Mouse (Mus musculus): ENCODE data around the gene F11r. TPM values are rescaled to one million over a fixed set of nuclear protein-coding genes. Genes with fewer than 3 reads are reported as not detected.

F11r gene
- polyA plus RNA-seq, 1 experiment = 28.6 TPM

GRCm38 (mm10) chr1:171494241-171494640 lies 56.9 kb downstream of the F11r start:
- Histone ChIP-seq H3K27me3 (ENCODE audit: control insufficient read depth, insufficient read depth, low read length) (no peaks in the 10 kb centered on the region), H3K27ac (ENCODE audit: control insufficient read depth, insufficient read depth, low read depth, low read length) (no peak overlapping the region), H3K4me3 (ENCODE audit: control insufficient read depth, low read depth, low read length) (peak overlapping the region; percentile 29), H3K36me3 (ENCODE audit: control insufficient read depth, insufficient read depth, low read length) (no peaks in the 10 kb centered on the region), H3K4me1 (ENCODE audit: control insufficient read depth, insufficient read depth, low read length) (no peaks in the 10 kb centered on the region)
- TF ChIP-seq POLR2A (IDR thresholded peaks at IDR 0.05; ENCODE audit: control insufficient read depth, low read depth, low read length) = no peak
- no peak for TF ChIP-seq CTCF (IDR thresholded peaks at IDR 0.05; ENCODE audit: control insufficient read depth, insufficient read depth, insufficient replicate concordance, low read depth, low read length)

- no peaks in the 10 kb centered on the region for H3K27me3 ChIP-seq (ENCODE audit: control insufficient read depth, insufficient read depth, low read length)
- TF ChIP-seq CTCF (IDR thresholded peaks at IDR 0.05; ENCODE audit: control insufficient read depth, insufficient read depth, insufficient replicate concordance, low read depth, low read length) (no peak), POLR2A (IDR thresholded peaks at IDR 0.05; ENCODE audit: control insufficient read depth, low read depth, low read length) (no peak)
- no peaks in the 10 kb centered on the region for H3K36me3 ChIP-seq (ENCODE audit: control insufficient read depth, insufficient read depth, low read length)
- H3K4me3 ChIP-seq (ENCODE audit: control insufficient read depth, low read depth, low read length) = no peak overlapping the region
- no peak overlapping the region for H3K27ac ChIP-seq (ENCODE audit: control insufficient read depth, insufficient read depth, low read depth, low read length)
- no peaks in the 10 kb centered on the region for H3K4me1 ChIP-seq (ENCODE audit: control insufficient read depth, insufficient read depth, low read length)
Observed at GRCm38 (mm10) chr1:171495371-171495770, 58.0 kb downstream of the F11r start.

GRCm38 (mm10) chr1:171499856-171500255 lies 62.5 kb downstream of the F11r start:
- H3K4me1 ChIP-seq (ENCODE audit: control insufficient read depth, insufficient read depth, low read length) = peaks cover 4% of the 10 kb centered on the region; the same call in 1 of the 2 replicates
- no peaks in the 10 kb centered on the region for H3K36me3 ChIP-seq (ENCODE audit: control insufficient read depth, insufficient read depth, low read length)
- no peak for TF ChIP-seq POLR2A (IDR thresholded peaks at IDR 0.05; ENCODE audit: control insufficient read depth, low read depth, low read length)
- H3K27me3 ChIP-seq (ENCODE audit: control insufficient read depth, insufficient read depth, low read length) = no peaks in the 10 kb centered on the region
- H3K27ac ChIP-seq (ENCODE audit: control insufficient read depth, insufficient read depth, low read depth, low read length) = no peak overlapping the region
- H3K4me3 ChIP-seq (ENCODE audit: control insufficient read depth, low read depth, low read length) = no peak overlapping the region

- Histone ChIP-seq H3K36me3 (ENCODE audit: control insufficient read depth, insufficient read depth, low read length) (no peaks in the 10 kb centered on the region), H3K27ac (ENCODE audit: control insufficient read depth, insufficient read depth, low read depth, low read length) (no peak overlapping the region), H3K4me1 (ENCODE audit: control insufficient read depth, insufficient read depth, low read length) (peaks cover 4% of the 10 kb centered on the region; the same call in 1 of the 2 replicates), H3K27me3 (ENCODE audit: control insufficient read depth, insufficient read depth, low read length) (no peaks in the 10 kb centered on the region), H3K4me3 (ENCODE audit: control insufficient read depth, low read depth, low read length) (no peak overlapping the region)
- TF ChIP-seq POLR2A (IDR thresholded peaks at IDR 0.05; ENCODE audit: control insufficient read depth, low read depth, low read length) = no peak
- TF ChIP-seq CTCF (IDR thresholded peaks at IDR 0.05; ENCODE audit: control insufficient read depth, insufficient read depth, insufficient replicate concordance, low read depth, low read length) = no peak
Observed at GRCm38 (mm10) chr1:171501016-171501610, 63.8 kb downstream of the F11r start.

GRCm38 (mm10) chr1:171501636-171502080 lies 64.3 kb downstream of the F11r start:
- no peaks in the 10 kb centered on the region for H3K27me3 ChIP-seq (ENCODE audit: control insufficient read depth, insufficient read depth, low read length)
- no peak for TF ChIP-seq POLR2A (IDR thresholded peaks at IDR 0.05; ENCODE audit: control insufficient read depth, low read depth, low read length)
- H3K27ac ChIP-seq (ENCODE audit: control insufficient read depth, insufficient read depth, low read depth, low read length) = no peak overlapping the region; the same call in 1 of the 2 replicates
- no peaks in the 10 kb centered on the region for H3K36me3 ChIP-seq (ENCODE audit: control insufficient read depth, insufficient read depth, low read length)
- H3K4me1 ChIP-seq (ENCODE audit: control insufficient read depth, insufficient read depth, low read length) = peaks cover 4% of the 10 kb centered on the region; the same call in 1 of the 2 replicates
- H3K4me3 ChIP-seq (ENCODE audit: control insufficient read depth, low read depth, low read length) = no peak overlapping the region

- Histone ChIP-seq H3K4me1 (ENCODE audit: control insufficient read depth, insufficient read depth, low read length) (peaks cover 4% of the 10 kb centered on the region; the same call in 1 of the 2 replicates), H3K36me3 (ENCODE audit: control insufficient read depth, insufficient read depth, low read length) (no peaks in the 10 kb centered on the region), H3K4me3 (ENCODE audit: control insufficient read depth, low read depth, low read length) (no peak overlapping the region), H3K27ac (ENCODE audit: control insufficient read depth, insufficient read depth, low read depth, low read length) (peak overlapping the region; percentile 92), H3K27me3 (ENCODE audit: control insufficient read depth, insufficient read depth, low read length) (no peaks in the 10 kb centered on the region)
- TF ChIP-seq POLR2A (IDR thresholded peaks at IDR 0.05; ENCODE audit: control insufficient read depth, low read depth, low read length) = peak; percentile 0; the same call in 1 of the 2 replicates
- TF ChIP-seq CTCF (IDR thresholded peaks at IDR 0.05; ENCODE audit: control insufficient read depth, insufficient read depth, insufficient replicate concordance, low read depth, low read length) = no peak; the same call in 1 of the 2 replicates
Observed at GRCm38 (mm10) chr1:171502388-171503249, 65.3 kb downstream of the F11r start.

GRCm38 (mm10) chr1:171503250-171503591 lies 65.9 kb downstream of the F11r start, which contains the start of gene Alyref2:
Gene Alyref2 (plus strand): TSS chr1:171503478.
- peak within 1 kb of the TSS; percentile 92 for H3K27ac ChIP-seq (ENCODE audit: control insufficient read depth, insufficient read depth, low read depth, low read length)
- peak within 1 kb of the TSS; percentile 95 for H3K4me3 ChIP-seq (ENCODE audit: control insufficient read depth, low read depth, low read length)
- H3K4me1 ChIP-seq (ENCODE audit: control insufficient read depth, insufficient read depth, low read length) = peaks cover 4% of the 10 kb centered on the region; the same call in 1 of the 2 replicates
- no peaks in the 10 kb centered on the region for H3K27me3 ChIP-seq (ENCODE audit: control insufficient read depth, insufficient read depth, low read length)
- TF ChIP-seq POLR2A (IDR thresholded peaks at IDR 0.05; ENCODE audit: control insufficient read depth, low read depth, low read length) (no peak), CTCF (IDR thresholded peaks at IDR 0.05; ENCODE audit: control insufficient read depth, insufficient read depth, insufficient replicate concordance, low read depth, low read length) (peak; percentile 64)
- H3K36me3 ChIP-seq (ENCODE audit: control insufficient read depth, insufficient read depth, low read length) = no peaks in the 10 kb centered on the region

Data from testis, adult 2 months (tissue).